Mouse (Mus musculus) heart, embryonic 13.5 days (tissue): ENCODE measurements at regions not wholly inside any gene's neighbourhood (a gene's known extent, or its start where the extent isn't known, plus 50 kb on each side); places are given as distances from the start of the nearest gene placed in this dataset.
A peak's percentile ranks its signal among the peaks of the same experiment; 100 is the strongest.
"Not testable (repeated sequence)": the region's sequence is repeated elsewhere in the genome, so short reads cannot be mapped to it uniquely, and the experiment has no call there.

Source experiments
- ATAC-seq: fragments of 200-750 bp; cut with Nextera tagmentation; 2 replicates; pipeline ENCODE4 v1.8.0; 2017; ENCODE audit warnings: moderate TSS enrichment; ENCODE audit not compliant: insufficient number of reproducible peaks, low FRiP score, low TSS enrichment; ENCODE audit errors: extremely low read depth
- H3K27ac ChIP-seq: fragments of 300-500 bp; sonication (generic); replicated peaks from 2 replicates; pipeline ENCODE4 v1.5.1; 2015; ENCODE audit warnings: moderate library complexity, mild to moderate bottlenecking, inconsistent platforms
- H3K27me3 ChIP-seq: fragments of 300-500 bp; sonication (generic); replicated peaks from 2 replicates; pipeline ENCODE4 v1.6.1; 2015; ENCODE audit warnings: mild to moderate bottlenecking, inconsistent platforms
- H3K36me3 ChIP-seq: fragments of 300-500 bp; sonication (generic); 2 replicates; pipeline ENCODE4 v1.6.1; 2015; ENCODE audit warnings: mild to moderate bottlenecking, inconsistent platforms
- H3K4me1 ChIP-seq: fragments of 300-500 bp; sonication (generic); 2 replicates; pipeline ENCODE4 v1.6.1; 2015; ENCODE audit warnings: inconsistent platforms
- H3K4me2 ChIP-seq: fragments of 300-500 bp; sonication (generic); 2 replicates; pipeline ENCODE4 v1.6.1; 2015; ENCODE audit warnings: inconsistent platforms, mild to moderate bottlenecking, moderate library complexity
- H3K4me3 ChIP-seq: fragments of 300-500 bp; sonication (generic); 2 replicates; pipeline ENCODE4 v1.5.1; 2015; ENCODE audit warnings: moderate library complexity, mild to moderate bottlenecking, inconsistent platforms
- H3K9ac ChIP-seq: fragments of 300-500 bp; sonication (generic); 2 replicates; pipeline ENCODE4 v1.6.1; 2015; ENCODE audit warnings: inconsistent platforms, mild to moderate bottlenecking, moderate library complexity
- H3K9me3 ChIP-seq: fragments of 300-500 bp; sonication (generic); 2 replicates; pipeline ENCODE4 v1.6.1; 2016; ENCODE audit warnings: inconsistent platforms
- WGBS: fragments of 180-500 bp; shearing (Covaris S2); methylation state at CpG from one replicate; pipeline ENCODE4 v1.1.7; 2015; ENCODE audit warnings: mixed read lengths; 5-methylcytosine and 5-hydroxymethylcytosine counted together

DNA sequence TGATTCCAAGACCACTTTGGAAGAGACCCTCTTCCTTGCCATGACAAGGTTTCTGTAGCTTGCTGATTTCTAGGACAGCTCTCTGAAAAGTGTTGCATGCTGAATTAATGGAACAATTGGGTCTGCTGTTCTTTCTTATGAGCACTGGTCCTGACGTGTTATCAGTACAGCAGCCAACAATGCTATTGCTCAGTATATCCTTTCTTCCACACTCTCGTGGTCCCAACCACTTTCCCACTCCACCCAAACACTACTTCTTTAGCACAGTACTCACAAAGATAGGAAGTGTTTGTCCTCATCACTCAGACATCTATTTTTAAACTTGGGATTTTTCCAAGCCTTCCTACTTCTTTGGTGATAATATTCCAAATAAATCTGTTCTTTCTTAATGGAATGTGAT is 233.2 kb upstream of the Klf6 start:
- no peak for ATAC-seq
- H3K4me3 ChIP-seq, result no peak overlapping the region
- H3K9ac ChIP-seq, result no peak overlapping the region
- no peaks in the 10 kb centered on the region for H3K36me3 ChIP-seq
- H3K4me1 ChIP-seq, result peaks cover 11% of the 10 kb centered on the region
- WGBS, result 8% methylated on average over 2 of the region's 2 CpGs
- no peaks in the 10 kb centered on the region for H3K9me3 ChIP-seq
- no peaks in the 10 kb centered on the region for H3K27me3 ChIP-seq
- H3K27ac ChIP-seq, result peak overlapping the region; percentile 54
- no peak overlapping the region for H3K4me2 ChIP-seq

- H3K4me2 ChIP-seq, result no peak overlapping the region
- H3K4me1 ChIP-seq, result peaks cover 3% of the 10 kb centered on the region; the same call in 1 of the 2 replicates
- no peaks in the 10 kb centered on the region for H3K36me3 ChIP-seq
- ATAC-seq, result no peak
- no peak overlapping the region for H3K27ac ChIP-seq
- 61% methylated on average over 2 of the region's 2 CpGs for WGBS
- no peak overlapping the region for H3K9ac ChIP-seq
- no peaks in the 10 kb centered on the region for H3K9me3 ChIP-seq
- no peak overlapping the region for H3K4me3 ChIP-seq
- no peaks in the 10 kb centered on the region for H3K27me3 ChIP-seq
Observed at GRCm38 (mm10) chr13:5634960-5635359, 226.3 kb upstream of the Klf6 start.

GRCm38 (mm10) chr13:5641743-5642510 is 219.4 kb upstream of the Klf6 start:
- no peaks in the 10 kb centered on the region for H3K36me3 ChIP-seq
- no peaks in the 10 kb centered on the region for H3K9me3 ChIP-seq
- H3K4me2 ChIP-seq, result no peak overlapping the region
- H3K4me3 ChIP-seq, result no peak overlapping the region
- WGBS, result 85% methylated on average over 7 of the region's 7 CpGs
- H3K9ac ChIP-seq, result no peak overlapping the region
- no peaks in the 10 kb centered on the region for H3K27me3 ChIP-seq
- no peak overlapping the region for H3K27ac ChIP-seq
- H3K4me1 ChIP-seq, result peaks cover 3% of the 10 kb centered on the region; the same call in 1 of the 2 replicates
- no peak for ATAC-seq

DNA sequence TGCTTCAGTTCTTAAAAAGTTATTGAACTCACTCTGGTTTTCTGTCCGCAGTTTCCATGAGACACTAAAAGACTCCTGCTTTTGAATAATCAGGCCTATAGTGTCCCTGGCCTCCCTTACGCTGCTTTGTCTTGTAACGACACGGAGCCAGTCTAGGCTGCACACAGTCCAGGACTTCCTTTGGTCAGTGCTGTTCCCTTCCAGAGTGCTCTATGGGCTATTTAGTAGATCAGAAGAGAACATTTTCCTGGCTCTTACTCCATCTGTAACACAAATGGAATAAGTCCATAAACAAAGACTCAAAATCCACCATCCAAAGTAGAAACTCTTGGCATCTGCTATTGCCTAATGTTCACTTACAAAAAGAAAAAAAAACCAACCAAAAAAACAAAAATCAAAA is 213.0 kb upstream of the Klf6 start:
- 84% methylated on average over 4 of the region's 4 CpGs for WGBS
- Histone ChIP-seq H3K4me3 (no peak overlapping the region), H3K4me2 (no peak overlapping the region), H3K9ac (no peak overlapping the region), H3K36me3 (no peaks in the 10 kb centered on the region), H3K4me1 (no peaks in the 10 kb centered on the region), H3K27ac (no peak overlapping the region), H3K27me3 (no peaks in the 10 kb centered on the region), H3K9me3 (no peaks in the 10 kb centered on the region; the same call in 1 of the 2 replicates)
- no peak for ATAC-seq

DNA sequence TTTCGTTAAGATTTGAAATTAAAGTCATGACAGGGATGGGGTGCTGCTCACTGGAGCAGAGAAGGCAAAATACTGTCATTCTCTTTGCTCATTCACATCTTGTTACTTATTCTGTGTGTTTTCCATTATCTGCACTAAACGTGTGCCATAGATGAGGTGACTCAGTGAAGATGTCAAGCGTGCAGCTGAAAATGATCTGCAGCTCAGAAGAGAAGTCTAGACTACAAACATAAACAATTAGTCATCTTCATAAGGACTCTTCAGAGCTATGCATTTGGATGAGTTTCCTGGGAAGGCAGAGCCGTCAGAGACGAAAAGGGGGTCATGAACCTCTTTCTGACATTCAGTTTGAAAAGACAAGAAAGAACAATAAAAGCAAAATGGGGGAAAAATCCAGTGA is 203.7 kb upstream of the Klf6 start:
- H3K36me3 ChIP-seq, result no peaks in the 10 kb centered on the region
- no peaks in the 10 kb centered on the region for H3K27me3 ChIP-seq
- no peak overlapping the region for H3K4me2 ChIP-seq
- ATAC-seq, result no peak
- H3K4me3 ChIP-seq, result no peak overlapping the region
- H3K9me3 ChIP-seq, result no peaks in the 10 kb centered on the region
- H3K9ac ChIP-seq, result no peak overlapping the region
- H3K27ac ChIP-seq, result no peak overlapping the region
- no peaks in the 10 kb centered on the region for H3K4me1 ChIP-seq
- WGBS, result 68% methylated on average over 5 of the region's 5 CpGs

DNA sequence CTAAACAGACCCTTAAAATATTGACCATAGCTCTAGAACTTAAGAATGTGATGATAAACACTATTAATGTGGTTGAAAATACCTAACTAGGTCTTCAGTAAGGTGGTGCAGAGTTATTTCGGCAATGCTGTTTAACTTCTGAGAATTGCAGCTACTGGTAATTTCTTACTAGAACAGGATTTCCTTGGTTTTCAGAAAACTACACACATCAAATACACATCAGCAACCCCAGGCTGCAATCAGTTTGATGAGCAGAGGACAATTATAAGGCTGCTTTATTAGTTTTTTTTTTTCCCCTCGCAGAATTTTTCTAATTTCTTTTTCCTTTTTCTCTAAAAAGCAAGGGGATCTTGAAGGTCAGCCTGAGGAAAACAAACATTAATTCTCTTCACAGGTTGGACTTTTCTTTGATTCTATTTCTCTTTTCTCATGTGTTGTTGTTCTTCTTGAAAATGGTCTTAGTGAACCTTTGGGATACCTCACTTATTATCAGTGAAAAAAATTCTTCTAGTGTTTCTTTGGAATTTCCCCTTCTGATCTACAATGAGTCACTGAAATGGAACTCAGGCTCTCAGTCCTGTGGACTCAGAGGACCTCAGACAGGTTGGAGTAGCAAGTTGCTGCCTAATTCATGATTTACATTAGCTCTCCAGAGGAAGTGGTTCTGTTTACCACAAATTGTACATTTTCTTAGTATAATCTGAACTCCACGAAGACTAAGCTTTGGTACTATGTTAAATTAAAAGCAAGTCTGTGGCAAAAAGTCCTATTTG is 194.9 kb upstream of the Klf6 start:
- Histone ChIP-seq H3K4me1 (0 out of 2 replicates have a peak, but pooled peaks cover 4% of the 10 kb centered on the region), H3K4me3 (no peak overlapping the region), H3K27ac (no peak overlapping the region), H3K9ac (no peak overlapping the region), H3K27me3 (no peaks in the 10 kb centered on the region), H3K36me3 (no peaks in the 10 kb centered on the region), H3K4me2 (no peak overlapping the region), H3K9me3 (no peaks in the 10 kb centered on the region)
- WGBS, result 70% methylated on average over 3 of the region's 3 CpGs
- no peak for ATAC-seq

DNA sequence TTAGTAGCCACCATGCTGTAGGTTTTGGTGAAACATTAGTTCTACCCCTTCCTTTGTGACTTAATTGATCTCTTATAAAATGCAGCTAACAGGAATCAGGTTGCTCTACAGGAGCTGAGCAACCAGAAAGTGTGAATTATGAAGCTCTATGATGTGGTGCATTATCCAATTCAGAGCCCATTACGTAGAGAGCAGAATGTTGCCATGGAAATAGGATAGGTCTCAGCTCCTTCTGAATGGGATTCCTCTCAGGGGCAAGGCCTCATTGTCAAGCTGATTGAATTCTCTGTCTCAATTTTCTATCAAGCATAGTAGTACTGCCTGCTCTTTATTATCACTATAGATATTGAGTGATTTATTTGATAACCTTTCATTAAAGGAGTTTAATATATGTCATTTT is 185.6 kb upstream of the Klf6 start:
- WGBS, result 74% methylated on average over 1 of the region's 1 CpGs
- H3K27me3 ChIP-seq, result no peaks in the 10 kb centered on the region

DNA sequence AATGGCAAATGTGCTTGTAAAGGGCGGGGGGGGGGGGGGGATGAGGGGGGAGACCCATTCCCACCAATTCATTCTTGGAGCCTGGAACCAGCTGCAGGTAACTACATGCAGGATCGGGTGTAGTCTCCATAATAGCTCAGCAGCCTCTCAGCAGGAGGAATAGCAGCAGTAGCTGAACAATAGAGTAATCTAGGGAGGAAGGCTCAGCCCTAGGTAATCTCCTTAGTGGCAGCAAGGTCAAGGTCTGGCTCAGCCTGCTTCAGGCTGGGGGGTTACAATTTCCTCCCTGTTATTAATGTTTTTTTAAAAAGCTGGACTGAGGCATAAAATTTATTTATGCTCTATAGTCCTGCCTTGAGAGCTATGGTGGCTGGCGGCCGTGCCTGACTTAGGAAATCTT is 171.2 kb upstream of the Klf6 start:
- WGBS, result 73% methylated on average over 3 of the region's 4 CpGs
- H3K4me2 ChIP-seq, result no peak overlapping the region
- no peaks in the 10 kb centered on the region for H3K36me3 ChIP-seq
- H3K9ac ChIP-seq, result no peak overlapping the region
- ATAC-seq, result no peak
- H3K4me3 ChIP-seq, result no peak overlapping the region
- H3K4me1 ChIP-seq, result no peaks in the 10 kb centered on the region
- peaks cover 10% of the 10 kb centered on the region; the same call in 1 of the 2 replicates for H3K9me3 ChIP-seq
- H3K27ac ChIP-seq, result no peak overlapping the region
- no peaks in the 10 kb centered on the region for H3K27me3 ChIP-seq

More for the DNA sequence above, 185.6 kb upstream of the Klf6 start:
- no peak for ATAC-seq
- Histone ChIP-seq H3K4me1 (no peaks in the 10 kb centered on the region), H3K4me2 (no peak overlapping the region), H3K9me3 (no peaks in the 10 kb centered on the region), H3K36me3 (no peaks in the 10 kb centered on the region), H3K9ac (no peak overlapping the region), H3K27ac (no peak overlapping the region), H3K4me3 (no peak overlapping the region)

DNA sequence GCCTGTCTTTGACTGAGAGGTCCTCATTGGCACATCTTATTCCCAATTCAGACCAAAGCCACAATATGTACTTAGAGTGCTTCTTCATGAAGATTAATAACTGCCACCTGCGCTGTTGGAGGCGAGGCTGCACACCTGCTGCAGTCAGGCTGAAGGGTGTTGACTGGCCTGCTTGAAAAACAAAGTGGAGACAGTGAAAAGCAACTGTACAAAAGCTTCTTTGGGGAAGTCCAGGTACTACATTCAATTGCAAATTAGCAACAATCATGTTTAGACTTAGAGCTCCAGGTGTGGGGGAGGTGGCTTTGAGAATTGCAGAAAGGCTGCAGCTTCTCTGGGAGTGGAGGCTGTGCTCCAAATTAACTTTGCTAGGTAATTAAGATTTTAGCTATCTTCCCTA is 170.6 kb upstream of the Klf6 start:
- not testable (repeated sequence) for H3K36me3 ChIP-seq, H3K27ac ChIP-seq, H3K4me2 ChIP-seq, H3K4me1 ChIP-seq, H3K27me3 ChIP-seq, ATAC-seq, H3K9ac ChIP-seq, H3K4me3 ChIP-seq
- 82% methylated on average over 2 of the region's 2 CpGs for WGBS
- H3K9me3 ChIP-seq, result peaks cover 10% of the 10 kb centered on the region; the same call in 1 of the 2 replicates

DNA sequence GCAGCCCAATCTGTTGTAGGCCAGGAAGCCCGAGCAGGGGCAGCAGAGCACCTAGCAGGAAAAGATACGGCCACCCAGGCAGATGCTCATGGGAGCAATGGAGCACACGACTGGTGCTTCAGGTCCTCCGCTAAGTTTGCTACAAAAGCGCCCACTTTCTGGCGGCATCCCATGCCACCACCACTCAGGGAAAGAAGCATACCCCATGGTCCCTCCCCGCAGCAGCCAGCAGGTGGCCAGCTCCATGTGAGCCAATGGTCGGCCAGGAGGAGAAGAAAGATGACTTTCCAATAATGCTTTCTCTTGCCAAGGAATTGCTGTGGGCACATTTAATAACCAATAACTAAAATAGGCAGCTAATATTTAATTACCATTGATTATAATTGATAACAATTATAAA is 166.7 kb upstream of the Klf6 start:
- Histone ChIP-seq H3K4me1 (no peaks in the 10 kb centered on the region), H3K9ac (no peak overlapping the region), H3K27me3 (no peaks in the 10 kb centered on the region), H3K9me3 (peaks cover 9% of the 10 kb centered on the region; the same call in 1 of the 2 replicates), H3K4me3 (no peak overlapping the region), H3K36me3 (no peaks in the 10 kb centered on the region), H3K4me2 (no peak overlapping the region), H3K27ac (no peak overlapping the region)
- no peak for ATAC-seq
- WGBS, result 80% methylated on average over 8 of the region's 8 CpGs

DNA sequence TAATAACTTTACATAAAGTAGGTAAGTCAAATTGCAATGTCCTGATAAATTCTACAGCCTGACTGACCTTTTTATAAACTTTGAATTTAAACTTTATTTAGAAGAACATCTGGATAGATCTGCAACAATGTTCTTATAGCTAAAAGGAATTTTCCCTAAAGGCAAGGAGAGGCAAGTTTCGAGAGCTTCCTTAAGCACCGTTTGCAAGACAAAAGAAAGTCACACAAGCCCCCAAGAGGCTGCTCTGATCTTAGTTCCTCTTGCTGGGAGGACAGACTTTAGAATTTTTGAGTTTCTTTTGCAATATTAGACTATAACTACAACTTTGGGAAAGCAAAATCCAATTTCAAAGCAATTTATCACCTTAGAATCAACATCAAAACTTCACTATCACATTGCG is 165.7 kb upstream of the Klf6 start:
- WGBS, result 70% methylated on average over 3 of the region's 3 CpGs
- not testable (repeated sequence) for ATAC-seq

More for the DNA sequence above, 165.7 kb upstream of the Klf6 start:
- not testable (repeated sequence) for H3K27ac ChIP-seq, H3K27me3 ChIP-seq, H3K9me3 ChIP-seq, H3K4me2 ChIP-seq, H3K4me3 ChIP-seq, H3K4me1 ChIP-seq, H3K9ac ChIP-seq, H3K36me3 ChIP-seq
